Mouse (Mus musculus): Measurements from ENCODE around the gene Olfr1415.

DNA sequence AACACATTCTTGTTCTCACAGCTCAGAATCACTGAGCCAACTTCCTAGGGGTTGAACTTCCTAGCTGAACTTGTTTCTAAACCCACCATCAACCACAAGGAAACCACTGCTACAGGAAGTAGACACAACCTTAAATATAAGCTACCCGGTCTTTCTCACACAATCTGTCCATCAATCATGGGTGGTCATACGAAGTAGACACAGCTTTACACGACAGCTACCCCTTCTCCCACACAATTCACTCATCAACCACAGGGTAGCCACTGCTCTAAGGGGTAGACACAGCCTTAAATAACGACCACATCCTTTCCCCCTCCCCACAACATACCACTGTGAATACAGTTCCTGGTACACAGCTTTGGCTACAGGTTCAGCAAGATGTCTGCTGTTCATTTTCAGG, 27.0 kb downstream of the Olfr1415 start:
- TF ChIP-seq POLR2A (IDR thresholded peaks at IDR 0.05; ENCODE audit: borderline replicate concordance, extremely low read depth, low read depth, low read length) (no peak), CTCF (IDR thresholded peaks at IDR 0.05; ENCODE audit: insufficient read depth, low read length) (no peak)
